Mouse (Mus musculus) heart, adult 2 months (tissue): ENCODE data around the gene Phc1.

Source experiments
- EP300 ChIP-seq: fragments of 200-500 bp; IDR thresholded peaks from 2 replicates; pipeline ENCODE4 v1.6.1; 2011; ENCODE audit warnings: low read depth, low read length, control low read depth; ENCODE audit not compliant: insufficient read depth
- POLR2A ChIP-seq: fragments of 200-500 bp; IDR thresholded peaks from 2 replicates; pipeline ENCODE4 v1.6.1; 2011; ENCODE audit warnings: mild to moderate bottlenecking, low read depth, low read length, control low read depth; ENCODE audit not compliant: insufficient read depth

- TF ChIP-seq POLR2A: no peak
- no peak for TF ChIP-seq EP300
Measured at GRCm38 (mm10) chr6:122306707-122307106, 33.7 kb downstream of the Phc1 start.
